Mouse (Mus musculus): ENCODE measurements at regions not wholly inside any gene's neighbourhood (a gene's known extent, or its start where the extent isn't known, plus 50 kb on each side); places are given as distances from the start of the nearest gene placed in this dataset.

DNA sequence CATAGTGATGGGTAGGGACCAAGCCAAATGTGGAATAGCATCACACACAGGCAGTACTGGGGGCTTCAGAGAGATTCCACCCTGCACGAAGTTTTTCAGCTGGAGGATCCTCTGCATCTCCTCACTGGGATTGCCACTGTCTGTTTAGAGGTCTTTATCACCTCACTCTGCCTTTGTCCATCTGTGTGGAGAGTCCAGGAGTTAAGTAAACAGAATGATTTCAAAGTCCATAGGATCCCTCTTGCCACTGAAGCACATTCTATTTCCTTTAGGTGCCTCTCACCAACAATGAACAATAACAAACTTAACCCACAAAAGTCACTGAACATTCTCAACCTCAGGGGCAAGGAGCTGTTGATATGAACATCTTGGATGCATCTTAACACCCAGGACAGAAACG is 82.7 kb downstream of the Lyplal1 start:
- 23% methylated on average over 2 of the region's 2 CpGs for WGBS
- Histone ChIP-seq H3K4me3 (ENCODE audit: insufficient read depth, low read depth, low read length) (no peak overlapping the region), H3K4me1 (ENCODE audit: control insufficient read depth, insufficient read depth, low read length) (peaks cover 2% of the 10 kb centered on the region; the same call in 1 of the 2 replicates), H3K79me2 (ENCODE audit: control insufficient read depth, insufficient read depth, low read length) (no peaks in the 10 kb centered on the region), H3K27me3 (ENCODE audit: control insufficient read depth, insufficient read depth, low read length) (no peaks in the 10 kb centered on the region), H3K27ac (replicated peaks; ENCODE audit: insufficient read depth, low read depth, low read length) (no peak overlapping the region), H3K36me3 (ENCODE audit: control insufficient read depth, insufficient read depth, low read length) (no peaks in the 10 kb centered on the region), H3K9ac (ENCODE audit: low read depth, low read length) (no peak overlapping the region)
- TF ChIP-seq CTCF (IDR thresholded peaks at IDR 0.05; ENCODE audit: low read depth, low read length) (no peak), POLR2A (IDR thresholded peaks at IDR 0.05; ENCODE audit: extremely low read depth, insufficient read depth, low read length) (no peak)
- DNase-seq (ENCODE audit: extremely low read depth, low read depth, low spot score): peak; percentile 66

All from liver, adult 2 months (tissue).